Mouse (Mus musculus) spleen, adult 2 months (tissue): ENCODE measurements around the gene Prph2.

Source experiments
- CTCF ChIP-seq: fragments of 200-500 bp; IDR thresholded peaks from 2 replicates; pipeline ENCODE4 v1.5.1; 2011; ENCODE audit warnings: mild to moderate bottlenecking, inconsistent platforms; ENCODE audit not compliant: insufficient read depth, insufficient read length, insufficient replicate concordance; ENCODE audit errors: extremely low read depth
- POLR2A ChIP-seq: fragments of 200-500 bp; IDR thresholded peaks from 2 replicates; pipeline ENCODE4 v1.6.1; 2011; ENCODE audit warnings: low read depth, low read length, inconsistent platforms

DNA sequence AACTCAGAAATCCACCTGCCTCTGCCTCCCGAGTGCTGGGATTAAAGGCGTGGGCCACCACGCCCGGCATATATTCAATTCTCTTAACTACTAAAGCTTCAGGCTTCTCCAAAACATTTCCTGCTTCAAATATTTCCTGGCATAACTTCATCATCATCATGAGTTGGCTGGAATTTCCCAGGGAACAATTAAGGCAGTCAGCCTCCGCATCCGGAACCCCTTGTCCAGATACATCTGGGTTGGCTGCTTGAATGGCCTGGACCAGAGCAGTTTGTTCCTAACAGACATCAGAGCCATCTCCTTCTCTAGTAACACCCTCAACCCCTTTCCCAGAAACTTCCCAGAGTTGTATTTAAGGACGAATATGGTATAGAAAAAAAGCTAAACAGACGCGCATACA is 14.8 kb upstream of the Prph2 start:
- TF ChIP-seq CTCF (no peak), POLR2A (no peak)
